9 mouse cellular contexts compared by ENCODE assay signal in genomic region chr16:43539659-43540096, GRCm38 (mm10).
DNase-seq lines count a peak whose midpoint lies in the region; ATAC-seq and TF ChIP-seq lines count a peak whose summit lies in the region.
"Had no signal": no experiment of that assay in that cellular context is flagged by ENCODE, and none has a peak within 500 bp of the region (broad histone marks: within the 10 kb centered on the region; RNA-seq: fewer than 3 reads in every experiment).

No protein-coding gene starts in this region.

- no peak overlapping the region for H3K4me2 ChIP-seq in heart, embryonic 11.5 days
- H3K4me2 ChIP-seq in intestine, postnatal 0 days (replicated peaks; ENCODE audit: low read depth), result no peak overlapping the region
- H3K4me2 ChIP-seq in kidney, embryonic 15.5 days, result no peak overlapping the region

- H3K4me3 ChIP-seq in heart, adult 2 months, result no peak overlapping the region; the same call in 1 of the 2 replicates
- no peak overlapping the region for H3K4me3 ChIP-seq in heart, embryonic 11.5 days (ENCODE audit: low read depth, low read length)
- H3K4me3 ChIP-seq in testis, adult 2 months (ENCODE audit: control insufficient read depth, low read depth, low read length), result no peak overlapping the region
- H3K4me3 ChIP-seq in intestine, postnatal 0 days (ENCODE audit: low read depth, low read length), result no peak overlapping the region
- no peak overlapping the region for H3K4me3 ChIP-seq in kidney, embryonic 15.5 days (replicated peaks)

- H3K36me3 ChIP-seq in heart, adult 2 months (ENCODE audit: control insufficient read depth, insufficient read depth, low read length), result peaks cover 28% of the 10 kb centered on the region
- H3K36me3 ChIP-seq in heart, embryonic 11.5 days (ENCODE audit: control insufficient read depth, insufficient read depth, low read length), result no peaks in the 10 kb centered on the region
- H3K36me3 ChIP-seq in testis, adult 2 months (ENCODE audit: control insufficient read depth, insufficient read depth, low read length), result no peaks in the 10 kb centered on the region
- no peaks in the 10 kb centered on the region for H3K36me3 ChIP-seq in intestine, postnatal 0 days (ENCODE audit: control insufficient read depth, insufficient read depth)
- H3K36me3 ChIP-seq in kidney, embryonic 15.5 days, result no peaks in the 10 kb centered on the region

- DNase-seq in heart, adult 2 months, result peak; percentile 37 to 54
- no peak for DNase-seq in testis, postnatal 14 days (ENCODE audit: low spot score)
- peak; percentile 38 to 41 for DNase-seq in heart, postnatal 14 days
- DNase-seq in telencephalon, adult 2 months (ENCODE audit: low read depth, low spot score), result peak; percentile 21
- DNase-seq: cerebellum, postnatal 36 days had no signal

- H3K9ac ChIP-seq in heart, adult 2 months (ENCODE audit: low read depth, low read length), result peak overlapping the region; percentile 0; the same call in 1 of the 2 replicates
- H3K9ac ChIP-seq in heart, embryonic 11.5 days (ENCODE audit: low read depth, low read length), result no peak overlapping the region
- H3K9ac ChIP-seq in intestine, postnatal 0 days (ENCODE audit: low read depth, low read length), result no peak overlapping the region
- H3K9ac ChIP-seq in kidney, embryonic 15.5 days, result no peak overlapping the region

- H3K27ac ChIP-seq in heart, adult 2 months, result peak overlapping the region; percentile 74
- no peak overlapping the region for H3K27ac ChIP-seq in heart, embryonic 11.5 days (ENCODE audit: low read depth, low read length)
- peak overlapping the region; percentile 66; the same call in 1 of the 2 replicates for H3K27ac ChIP-seq in testis, adult 2 months (ENCODE audit: control insufficient read depth, insufficient read depth, low read depth, low read length)
- no peak overlapping the region for H3K27ac ChIP-seq in intestine, postnatal 0 days (ENCODE audit: low read depth, low read length)
- H3K27ac ChIP-seq in kidney, embryonic 15.5 days, result no peak overlapping the region

- H3K27me3 ChIP-seq in heart, adult 2 months (ENCODE audit: control insufficient read depth, insufficient read depth, low read length), result no peaks in the 10 kb centered on the region
- H3K27me3 ChIP-seq in heart, embryonic 11.5 days (ENCODE audit: control insufficient read depth, insufficient read depth, low read length), result no peaks in the 10 kb centered on the region
- no peaks in the 10 kb centered on the region for H3K27me3 ChIP-seq in testis, adult 2 months (ENCODE audit: control insufficient read depth, insufficient read depth, low read length)
- no peaks in the 10 kb centered on the region for H3K27me3 ChIP-seq in intestine, postnatal 0 days (replicated peaks; ENCODE audit: control insufficient read depth, insufficient read depth, low read length)
- H3K27me3 ChIP-seq in kidney, embryonic 15.5 days, result no peaks in the 10 kb centered on the region

- H3K9me3 ChIP-seq in heart, embryonic 11.5 days (replicated peaks; ENCODE audit: control insufficient read depth, low read length), result no peaks in the 10 kb centered on the region
- no peaks in the 10 kb centered on the region for H3K9me3 ChIP-seq in intestine, postnatal 0 days (ENCODE audit: control insufficient read depth)
- H3K9me3 ChIP-seq in kidney, embryonic 15.5 days (replicated peaks), result no peaks in the 10 kb centered on the region

- H3K4me1 ChIP-seq in heart, adult 2 months (ENCODE audit: control insufficient read depth, insufficient read depth, low read length), result peaks cover 12% of the 10 kb centered on the region
- H3K4me1 ChIP-seq in heart, embryonic 11.5 days (ENCODE audit: control insufficient read depth, insufficient read depth, low read length), result no peaks in the 10 kb centered on the region
- H3K4me1 ChIP-seq in testis, adult 2 months (ENCODE audit: control insufficient read depth, insufficient read depth, low read length), result no peaks in the 10 kb centered on the region; the same call in 1 of the 2 replicates
- H3K4me1 ChIP-seq in intestine, postnatal 0 days (replicated peaks; ENCODE audit: control insufficient read depth, insufficient read depth, low read length), result no peaks in the 10 kb centered on the region
- H3K4me1 ChIP-seq in kidney, embryonic 15.5 days, result 0 out of 2 replicates have a peak, but pooled peaks cover 6% of the 10 kb centered on the region

- no peak for TF ChIP-seq EP300 in heart, adult 2 months (IDR thresholded peaks at IDR 0.05; ENCODE audit: insufficient read depth, low read depth, low read length)

- intact Hi-C loops in heart, adult 2 months (cut with DNase I), result loop anchor here (2.0 to 10.0 kb wide), 3 partner anchors 31 to 265 kb away; no protein-coding TSS in a partner anchor
- intact Hi-C loops in heart, postnatal 14 days (cut with DNase I), result loop anchor here (2.0 to 10.0 kb wide), 3 partner anchors 35 to 265 kb away; no protein-coding TSS in a partner anchor

- WGBS in heart, adult 2 months, result 44% methylated on average over 12 of the region's 12 CpGs
- WGBS in heart, embryonic 11.5 days (ENCODE audit: insufficient replicate concordance), result 72% methylated on average over 12 of the region's 12 CpGs
- WGBS in intestine, postnatal 0 days, result 72% methylated on average over 12 of the region's 12 CpGs
- WGBS in kidney, embryonic 15.5 days, result 80% methylated on average over 12 of the region's 12 CpGs

- no peak for ATAC-seq in heart, embryonic 11.5 days (replicated peaks; ENCODE audit: insufficient number of reproducible peaks, low FRiP score, low TSS enrichment)
- no peak for ATAC-seq in intestine, postnatal 0 days
- ATAC-seq in kidney, embryonic 15.5 days (replicated peaks; ENCODE audit: low FRiP score), result no peak

- 0 out of 2 replicates have a peak, but pooled peaks cover 1% of the 10 kb centered on the region for H3K79me2 ChIP-seq in heart, adult 2 months (replicated peaks; ENCODE audit: control insufficient read depth, insufficient read depth, low read length)

- 0 out of 2 replicates have a peak, but pooled peaks have one; percentile 5 for TF ChIP-seq POLR2A in heart, adult 2 months (IDR thresholded peaks at IDR 0.05; ENCODE audit: insufficient read depth, low read depth, low read length)
- no peak for TF ChIP-seq POLR2A in testis, adult 2 months (IDR thresholded peaks at IDR 0.05; ENCODE audit: control insufficient read depth, low read depth, low read length)

- no peak for TF ChIP-seq CTCF in heart, adult 2 months (IDR thresholded peaks at IDR 0.05)
- no peak for TF ChIP-seq CTCF in testis, adult 2 months (IDR thresholded peaks at IDR 0.05; ENCODE audit: control insufficient read depth, insufficient read depth, insufficient replicate concordance, low read depth, low read length)
- no peak for TF ChIP-seq CTCF in intestine, postnatal 0 days (IDR thresholded peaks at IDR 0.05; ENCODE audit: low read depth)

Comparison
In these comparisons a context has a peak if more than half of its experiments do, and no peak if none do; other contexts are left out.
1. H3K27ac ChIP-seq: peak in heart, adult 2 months (single experiment) and testis, adult 2 months (single experiment); none in heart, embryonic 11.5 days (single experiment), intestine, postnatal 0 days (single experiment) and kidney, embryonic 15.5 days (single experiment).